Mouse (Mus musculus) heart, embryonic 13.5 days (tissue): ENCODE measurements around the gene Ttll12. TPM values are rescaled to one million over a fixed set of nuclear protein-coding genes. Genes with fewer than 3 reads are reported as not detected.
A peak's percentile ranks its signal among the peaks of the same experiment; 100 is the strongest.

Experiments
- ATAC-seq: fragments of 200-750 bp; cut with Nextera tagmentation; 2 replicates; pipeline ENCODE4 v1.8.0; 2017; ENCODE audit warnings: moderate TSS enrichment; ENCODE audit not compliant: insufficient number of reproducible peaks, low FRiP score, low TSS enrichment; ENCODE audit errors: extremely low read depth
- H3K27ac ChIP-seq: fragments of 300-500 bp; sonication (generic); replicated peaks from 2 replicates; pipeline ENCODE4 v1.5.1; 2015; ENCODE audit warnings: moderate library complexity, mild to moderate bottlenecking, inconsistent platforms
- H3K27me3 ChIP-seq: fragments of 300-500 bp; sonication (generic); replicated peaks from 2 replicates; pipeline ENCODE4 v1.6.1; 2015; ENCODE audit warnings: mild to moderate bottlenecking, inconsistent platforms
- H3K36me3 ChIP-seq: fragments of 300-500 bp; sonication (generic); 2 replicates; pipeline ENCODE4 v1.6.1; 2015; ENCODE audit warnings: mild to moderate bottlenecking, inconsistent platforms
- H3K4me1 ChIP-seq: fragments of 300-500 bp; sonication (generic); 2 replicates; pipeline ENCODE4 v1.6.1; 2015; ENCODE audit warnings: inconsistent platforms
- H3K4me2 ChIP-seq: fragments of 300-500 bp; sonication (generic); 2 replicates; pipeline ENCODE4 v1.6.1; 2015; ENCODE audit warnings: inconsistent platforms, mild to moderate bottlenecking, moderate library complexity
- H3K4me3 ChIP-seq: fragments of 300-500 bp; sonication (generic); 2 replicates; pipeline ENCODE4 v1.5.1; 2015; ENCODE audit warnings: moderate library complexity, mild to moderate bottlenecking, inconsistent platforms
- H3K9ac ChIP-seq: fragments of 300-500 bp; sonication (generic); 2 replicates; pipeline ENCODE4 v1.6.1; 2015; ENCODE audit warnings: inconsistent platforms, mild to moderate bottlenecking, moderate library complexity
- H3K9me3 ChIP-seq: fragments of 300-500 bp; sonication (generic); 2 replicates; pipeline ENCODE4 v1.6.1; 2016; ENCODE audit warnings: inconsistent platforms
- WGBS: fragments of 180-500 bp; shearing (Covaris S2); methylation state at CpG from one replicate; pipeline ENCODE4 v1.1.7; 2015; ENCODE audit warnings: mixed read lengths; 5-methylcytosine and 5-hydroxymethylcytosine counted together
- polyA plus RNA-seq: library from polyadenylated mRNA; unstranded; fragments of >200 nt; fragmentation: Nextera tagmentation; extraction: Ambion mirVana; gene quantifications from 2 replicates; pipeline ENCODE4 v1.2.1, GENCODE M21; 2015

Gene Ttll12
- polyA plus RNA-seq, 1 experiment from 2014 or later = 21.9 TPM

DNA sequence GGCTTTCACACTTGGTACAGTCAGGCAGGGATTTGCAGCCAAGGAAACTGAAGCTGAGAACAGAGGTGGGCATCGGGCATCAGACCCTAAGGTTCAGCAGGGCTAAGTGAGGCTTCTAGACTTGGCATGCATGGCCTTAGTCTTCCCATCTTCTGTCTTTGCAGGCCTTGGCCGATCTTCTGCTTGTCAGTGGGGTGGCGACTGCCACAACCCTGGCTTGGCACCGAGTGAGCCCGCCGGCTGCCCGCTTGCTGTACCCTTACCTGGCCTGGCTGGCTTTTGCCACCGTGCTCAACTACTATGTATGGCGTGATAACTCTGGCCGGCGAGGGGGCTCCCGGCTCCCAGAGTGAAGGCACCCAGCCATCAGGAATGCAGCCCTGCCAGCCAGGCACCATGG lies 21.4 kb downstream of the Ttll12 start:
- 91% methylated on average over 12 of the region's 12 CpGs for WGBS
- no peak for ATAC-seq

DNA sequence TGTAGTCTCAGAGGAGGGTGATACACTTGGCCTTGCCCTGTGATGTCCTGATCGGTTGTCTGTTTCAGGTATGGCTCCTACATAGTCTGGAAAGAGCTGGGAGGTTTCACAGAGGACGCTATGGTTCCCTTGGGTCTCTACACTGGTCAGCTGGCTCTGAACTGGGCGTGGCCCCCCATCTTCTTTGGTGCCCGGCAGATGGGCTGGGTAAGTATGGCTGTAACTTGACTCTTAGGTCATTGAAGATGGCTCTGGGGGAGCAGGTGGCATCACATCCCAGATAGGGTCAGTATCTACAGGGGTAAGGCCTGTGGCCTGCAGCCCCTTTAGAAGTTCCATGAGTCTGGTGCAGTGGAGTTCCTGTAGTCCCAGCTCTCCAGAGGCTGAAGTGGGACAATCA lies 22.8 kb downstream of the Ttll12 start:
- H3K9me3 ChIP-seq = no peaks in the 10 kb centered on the region
- H3K4me1 ChIP-seq = 0 out of 2 replicates have a peak, but pooled peaks cover 4% of the 10 kb centered on the region
- no peak overlapping the region for H3K9ac ChIP-seq
- 81% methylated on average over 4 of the region's 4 CpGs for WGBS
- H3K4me2 ChIP-seq = no peak overlapping the region
- H3K27me3 ChIP-seq = no peaks in the 10 kb centered on the region
- peaks cover 49% of the 10 kb centered on the region for H3K36me3 ChIP-seq
- ATAC-seq = no peak
- H3K27ac ChIP-seq = no peak overlapping the region
- no peak overlapping the region for H3K4me3 ChIP-seq

More for the DNA sequence above, 21.4 kb downstream of the Ttll12 start:
- H3K36me3 ChIP-seq = peaks cover 63% of the 10 kb centered on the region
- H3K4me2 ChIP-seq = no peak overlapping the region
- no peak overlapping the region for H3K9ac ChIP-seq
- no peaks in the 10 kb centered on the region for H3K9me3 ChIP-seq
- H3K4me1 ChIP-seq = 0 out of 2 replicates have a peak, but pooled peaks cover 4% of the 10 kb centered on the region
- H3K4me3 ChIP-seq = no peak overlapping the region
- H3K27ac ChIP-seq = no peak overlapping the region
- H3K27me3 ChIP-seq = no peaks in the 10 kb centered on the region

DNA sequence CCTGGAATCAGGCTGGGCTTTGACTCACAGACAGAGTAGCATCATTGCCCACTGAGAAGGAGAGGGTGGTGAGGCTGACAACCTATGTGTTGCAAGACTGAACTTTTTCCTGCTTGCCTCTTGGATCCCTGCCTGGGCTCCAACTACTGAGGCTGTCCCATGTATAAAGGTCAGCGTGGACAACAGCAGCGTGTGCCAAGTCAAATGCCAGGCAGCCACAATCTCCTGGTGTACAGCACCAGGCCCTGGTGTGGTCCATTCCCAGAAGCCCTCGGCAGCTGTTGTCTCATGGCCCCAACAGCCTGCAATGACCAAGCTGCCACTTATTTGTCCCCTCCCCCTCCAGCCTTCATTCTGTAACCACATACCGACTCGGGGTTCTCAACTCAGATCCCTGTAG lies 23.3 kb downstream of the Ttll12 start:
- Histone ChIP-seq H3K4me2 (no peak overlapping the region), H3K4me1 (0 out of 2 replicates have a peak, but pooled peaks cover 4% of the 10 kb centered on the region), H3K27me3 (no peaks in the 10 kb centered on the region), H3K27ac (no peak overlapping the region), H3K9me3 (no peaks in the 10 kb centered on the region), H3K4me3 (no peak overlapping the region), H3K36me3 (peaks cover 44% of the 10 kb centered on the region), H3K9ac (no peak overlapping the region)
- WGBS = 88% methylated on average over 5 of the region's 5 CpGs
- ATAC-seq = no peak

DNA sequence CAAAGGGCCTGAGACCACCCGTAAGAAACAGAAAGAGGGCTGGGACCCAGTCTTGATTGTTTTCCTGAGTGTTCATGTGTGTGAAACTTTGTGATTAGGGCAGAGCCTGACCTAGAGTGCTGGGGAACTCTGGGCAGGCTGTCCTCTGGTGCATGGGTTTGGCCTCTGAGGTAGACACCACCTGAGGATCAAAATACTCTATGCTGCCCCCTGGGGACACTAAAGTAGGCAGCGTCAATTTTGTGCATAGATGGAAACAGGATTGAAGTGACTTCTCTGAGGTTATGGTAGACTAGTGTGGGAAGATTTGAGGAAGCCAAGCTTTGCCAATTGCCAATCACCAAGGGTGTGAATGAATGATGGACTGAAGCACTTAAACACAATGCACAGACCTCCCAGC lies 24.3 kb downstream of the Ttll12 start:
- 71% methylated on average over 2 of the region's 2 CpGs for WGBS
- peaks cover 7% of the 10 kb centered on the region; the same call in 1 of the 2 replicates for H3K4me1 ChIP-seq
- H3K9ac ChIP-seq = no peak overlapping the region
- no peaks in the 10 kb centered on the region for H3K27me3 ChIP-seq
- no peaks in the 10 kb centered on the region for H3K9me3 ChIP-seq
- peaks cover 34% of the 10 kb centered on the region for H3K36me3 ChIP-seq
- H3K4me2 ChIP-seq = no peak overlapping the region
- no peak overlapping the region for H3K4me3 ChIP-seq
- H3K27ac ChIP-seq = no peak overlapping the region
- no peak for ATAC-seq

DNA sequence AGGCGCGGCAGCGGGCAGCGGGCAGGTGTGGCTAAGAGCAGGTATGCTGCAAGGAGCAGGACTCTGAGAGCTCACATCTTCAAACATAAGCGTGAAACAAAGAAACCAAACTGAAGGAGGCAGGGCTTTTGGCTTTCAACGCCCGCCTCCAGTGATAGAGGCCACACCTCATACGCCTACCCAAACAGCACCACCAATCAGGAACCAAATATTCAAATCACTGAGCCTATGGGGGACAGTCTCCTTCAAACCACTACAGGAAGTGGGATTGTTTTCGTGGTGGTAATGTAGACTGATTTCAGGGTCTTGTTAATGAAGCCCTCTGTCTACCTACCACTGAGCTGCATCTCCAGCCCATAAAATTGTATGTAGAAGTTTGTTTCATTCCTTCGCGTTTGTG lies 25.3 kb downstream of the Ttll12 start:
- Histone ChIP-seq H3K27me3 (no peaks in the 10 kb centered on the region), H3K4me2 (no peak overlapping the region), H3K27ac (no peak overlapping the region), H3K4me3 (no peak overlapping the region), H3K9me3 (no peaks in the 10 kb centered on the region), H3K36me3 (peaks cover 24% of the 10 kb centered on the region), H3K9ac (no peak overlapping the region), H3K4me1 (peaks cover 7% of the 10 kb centered on the region; the same call in 1 of the 2 replicates)
- 50% methylated on average over 11 of the region's 11 CpGs for WGBS
- no peak for ATAC-seq

DNA sequence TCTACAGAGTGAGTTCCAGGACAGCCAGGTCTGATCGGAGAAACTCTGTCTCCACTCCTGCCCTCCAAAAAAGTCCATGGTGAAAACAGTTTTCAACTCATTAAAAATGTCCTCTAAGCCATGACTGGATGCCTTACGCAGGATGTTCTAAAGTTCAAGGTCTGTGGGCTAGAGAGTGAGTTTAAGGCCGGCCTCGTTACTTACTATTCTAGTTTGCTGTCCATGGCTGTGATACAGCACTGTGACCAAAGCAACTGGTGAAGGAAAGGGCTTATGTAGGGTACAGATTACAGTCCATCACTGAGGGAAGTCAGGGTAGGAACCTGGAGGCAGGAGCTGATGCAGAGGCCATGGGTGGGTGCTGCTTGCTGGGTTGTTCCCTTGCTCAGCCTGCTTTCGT lies 26.4 kb downstream of the Ttll12 start:
- no peak overlapping the region for H3K4me2 ChIP-seq
- ATAC-seq = no peak
- H3K27me3 ChIP-seq = no peaks in the 10 kb centered on the region
- WGBS = 91% methylated on average over 5 of the region's 5 CpGs
- H3K9me3 ChIP-seq = no peaks in the 10 kb centered on the region
- no peak overlapping the region for H3K27ac ChIP-seq
- H3K9ac ChIP-seq = no peak overlapping the region
- peaks cover 11% of the 10 kb centered on the region for H3K4me1 ChIP-seq
- H3K36me3 ChIP-seq = peaks cover 13% of the 10 kb centered on the region
- no peak overlapping the region for H3K4me3 ChIP-seq

DNA sequence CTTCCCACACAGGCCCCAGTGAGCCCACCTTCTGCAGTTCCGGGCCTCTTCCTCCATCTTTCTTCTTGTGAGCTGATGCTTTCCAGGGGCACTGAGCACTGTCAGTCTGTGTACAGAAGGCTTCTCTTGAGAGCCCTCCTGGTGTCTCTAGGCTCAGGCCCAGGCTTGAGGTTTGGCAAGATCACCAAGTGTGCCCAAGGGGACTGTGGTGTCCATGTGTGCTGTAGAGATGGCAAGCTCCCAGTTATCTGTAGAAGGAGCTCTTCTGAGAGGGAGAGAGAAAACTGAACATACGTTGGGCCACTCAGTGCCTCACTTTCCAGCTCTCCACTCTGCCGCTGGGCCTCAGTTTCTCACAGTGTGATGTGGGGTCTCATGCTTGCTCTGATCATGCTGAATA lies 27.2 kb downstream of the Ttll12 start:
- Histone ChIP-seq H3K4me1 (peaks cover 19% of the 10 kb centered on the region), H3K9ac (no peak overlapping the region), H3K27me3 (no peaks in the 10 kb centered on the region), H3K9me3 (no peaks in the 10 kb centered on the region), H3K36me3 (peaks cover 10% of the 10 kb centered on the region), H3K4me3 (no peak overlapping the region), H3K4me2 (no peak overlapping the region), H3K27ac (no peak overlapping the region)
- no peak for ATAC-seq
- WGBS = 75% methylated on average over 3 of the region's 3 CpGs

DNA sequence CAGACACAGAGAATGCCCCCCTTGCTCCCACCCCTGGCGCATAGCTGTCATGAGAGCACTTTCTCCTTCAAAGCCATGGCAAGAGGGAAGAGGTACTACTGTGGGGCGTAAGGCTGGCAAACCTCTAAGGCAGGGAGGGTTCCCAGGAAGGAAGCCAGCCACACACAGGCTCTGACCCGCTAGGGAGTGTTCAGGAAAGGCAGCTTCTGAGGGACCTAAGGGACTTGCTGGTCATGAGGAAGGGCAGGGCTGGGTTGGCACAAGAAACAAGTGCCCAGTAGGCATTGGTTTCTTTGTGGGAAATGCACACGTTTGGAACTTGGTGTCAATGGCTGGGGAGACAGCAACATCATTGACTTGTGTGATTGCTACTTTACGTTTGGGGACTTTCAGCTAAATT lies 29.0 kb downstream of the Ttll12 start:
- Histone ChIP-seq H3K4me3 (peak overlapping the region; percentile 8; the same call in 1 of the 2 replicates), H3K4me2 (peak overlapping the region; percentile 98), H3K27ac (0 out of 2 replicates have a peak overlapping the region, but pooled peaks have one; percentile 24), H3K9me3 (no peaks in the 10 kb centered on the region), H3K36me3 (no peaks in the 10 kb centered on the region), H3K27me3 (no peaks in the 10 kb centered on the region), H3K4me1 (peaks cover 23% of the 10 kb centered on the region), H3K9ac (no peak overlapping the region)
- no peak for ATAC-seq
- WGBS = 68% methylated on average over 5 of the region's 5 CpGs

DNA sequence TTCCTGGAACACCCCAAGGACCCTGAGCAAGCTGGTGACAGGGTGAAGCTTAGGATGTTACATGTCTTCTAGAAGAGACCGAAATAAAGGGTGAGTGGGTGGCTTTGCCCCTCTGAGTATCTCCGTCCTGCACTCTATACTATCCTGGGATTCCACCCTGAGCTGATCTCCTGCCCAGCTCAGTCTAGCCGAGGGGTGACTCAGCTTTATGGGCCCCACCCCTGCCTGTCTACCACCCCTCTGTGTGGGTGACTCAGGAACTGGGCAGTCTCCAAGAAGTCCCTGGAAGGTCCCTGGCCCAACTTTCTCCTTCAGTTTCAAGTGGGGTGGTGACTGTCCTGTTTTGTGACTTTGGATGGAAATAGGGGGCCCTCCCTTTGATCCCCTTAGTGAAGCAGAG lies 29.5 kb downstream of the Ttll12 start:
- Histone ChIP-seq H3K27ac (peak overlapping the region; percentile 42; the same call in 1 of the 2 replicates), H3K36me3 (no peaks in the 10 kb centered on the region)
- peak; percentile 62 for ATAC-seq

DNA sequence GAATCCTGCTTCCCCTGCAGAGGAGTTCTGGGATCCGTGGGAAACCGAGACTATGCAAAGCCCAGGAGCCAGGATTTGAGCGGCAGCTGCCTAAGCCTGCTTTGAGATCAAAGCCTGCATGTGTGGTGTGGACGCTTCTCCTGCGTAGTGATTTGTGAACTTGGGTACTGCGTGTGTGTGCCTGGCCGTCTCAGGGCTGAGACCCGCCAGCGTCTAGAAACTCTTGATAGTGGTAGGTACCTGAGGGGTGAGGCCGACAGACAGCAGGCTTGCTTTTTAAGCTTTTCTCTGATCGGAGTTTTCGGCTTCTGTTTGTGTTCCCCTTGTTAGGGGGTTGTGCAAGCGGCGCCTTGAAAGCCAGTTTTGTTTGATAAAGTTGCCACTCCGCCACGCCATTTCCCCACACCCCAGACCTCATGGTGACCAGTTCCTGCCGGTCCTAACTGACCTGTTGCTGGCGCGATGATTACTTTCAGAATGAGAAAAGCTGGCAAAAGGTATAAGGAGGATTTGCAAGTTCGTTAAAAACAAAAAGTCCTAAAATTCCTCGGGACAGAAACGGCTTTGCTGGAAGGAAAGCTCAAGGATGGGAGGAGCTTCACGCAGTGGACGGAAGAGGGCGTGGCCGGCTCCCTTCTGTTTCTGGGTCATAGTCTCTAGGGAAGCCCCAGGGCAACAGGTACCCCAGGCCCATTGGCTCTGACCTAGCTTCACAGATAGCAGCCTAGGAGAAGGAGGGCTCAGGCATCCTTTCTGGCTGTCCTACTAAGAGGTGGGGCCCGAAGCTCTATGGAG lies 30.9 kb downstream of the Ttll12 start:
- 1% methylated on average over 27 of the region's 27 CpGs for WGBS
- peak overlapping the region; percentile 69 for H3K4me3 ChIP-seq
- no peaks in the 10 kb centered on the region for H3K27me3 ChIP-seq
- no peaks in the 10 kb centered on the region for H3K36me3 ChIP-seq
- H3K4me2 ChIP-seq = peak overlapping the region; percentile 98
- H3K9ac ChIP-seq = peak overlapping the region; percentile 88
- ATAC-seq = no peak; the same call in 1 of the 2 replicates
- H3K9me3 ChIP-seq = no peaks in the 10 kb centered on the region
- H3K4me1 ChIP-seq = peaks cover 19% of the 10 kb centered on the region
- peak overlapping the region; percentile 80 for H3K27ac ChIP-seq

More for the DNA sequence above, 29.5 kb downstream of the Ttll12 start:
- WGBS = 58% methylated on average over 3 of the region's 3 CpGs
- Histone ChIP-seq H3K9ac (no peak overlapping the region), H3K4me1 (peaks cover 23% of the 10 kb centered on the region), H3K27me3 (no peaks in the 10 kb centered on the region), H3K4me3 (0 out of 2 replicates have a peak overlapping the region, but pooled peaks have one; percentile 69), H3K9me3 (no peaks in the 10 kb centered on the region), H3K4me2 (peak overlapping the region; percentile 98)

DNA sequence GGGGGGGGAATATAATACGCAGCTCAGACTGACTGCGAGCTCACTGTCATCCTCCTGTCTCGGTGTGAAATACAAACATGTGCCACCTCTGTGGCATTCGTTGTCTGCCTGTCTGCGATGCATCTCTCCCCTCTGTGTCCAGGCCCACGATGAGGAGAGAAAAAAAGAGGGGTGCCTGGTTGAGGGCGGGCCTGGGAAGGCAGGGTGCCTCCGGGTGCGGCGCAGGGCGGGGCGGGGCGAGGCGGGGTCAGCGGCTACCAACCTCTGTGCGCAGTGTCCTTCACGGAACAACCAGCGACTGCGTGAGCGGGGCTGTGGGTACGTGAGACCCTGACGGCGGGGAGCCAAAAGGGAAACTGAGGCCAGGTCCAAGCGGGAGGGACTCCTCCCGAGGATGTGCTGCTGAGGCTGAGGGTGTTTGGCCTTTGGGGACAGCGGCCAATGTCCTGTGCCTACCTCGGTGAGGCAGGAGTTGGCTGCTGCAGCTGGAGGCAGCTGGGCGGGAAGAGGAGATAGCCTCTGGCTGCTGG lies 31.6 kb downstream of the Ttll12 start, which contains the start of the genes Tspo and Mcat:
Tspo (plus strand) TSS at position 266 of the 530 bp plus-strand sequence.
Mcat (minus strand) TSS at position 461 of the 530 bp plus-strand sequence.
- Histone ChIP-seq H3K27ac (peak within 1 kb of the TSS; percentile 80), H3K9me3 (no peaks in the 10 kb centered on the region), H3K9ac (peak within 1 kb of the TSS; percentile 88), H3K4me1 (peaks cover 19% of the 10 kb centered on the region), H3K27me3 (no peaks in the 10 kb centered on the region), H3K4me3 (peak within 1 kb of the TSS; percentile 69), H3K4me2 (peak within 1 kb of the TSS; percentile 98), H3K36me3 (no peaks in the 10 kb centered on the region)
- WGBS = under 1% methylated on average over 28 of the region's 28 CpGs
- ATAC-seq = peak; percentile 62; the same call in 1 of the 2 replicates
